Comparison of ENCODE assay signal across 8 mouse cellular contexts in the genomic region with DNA sequence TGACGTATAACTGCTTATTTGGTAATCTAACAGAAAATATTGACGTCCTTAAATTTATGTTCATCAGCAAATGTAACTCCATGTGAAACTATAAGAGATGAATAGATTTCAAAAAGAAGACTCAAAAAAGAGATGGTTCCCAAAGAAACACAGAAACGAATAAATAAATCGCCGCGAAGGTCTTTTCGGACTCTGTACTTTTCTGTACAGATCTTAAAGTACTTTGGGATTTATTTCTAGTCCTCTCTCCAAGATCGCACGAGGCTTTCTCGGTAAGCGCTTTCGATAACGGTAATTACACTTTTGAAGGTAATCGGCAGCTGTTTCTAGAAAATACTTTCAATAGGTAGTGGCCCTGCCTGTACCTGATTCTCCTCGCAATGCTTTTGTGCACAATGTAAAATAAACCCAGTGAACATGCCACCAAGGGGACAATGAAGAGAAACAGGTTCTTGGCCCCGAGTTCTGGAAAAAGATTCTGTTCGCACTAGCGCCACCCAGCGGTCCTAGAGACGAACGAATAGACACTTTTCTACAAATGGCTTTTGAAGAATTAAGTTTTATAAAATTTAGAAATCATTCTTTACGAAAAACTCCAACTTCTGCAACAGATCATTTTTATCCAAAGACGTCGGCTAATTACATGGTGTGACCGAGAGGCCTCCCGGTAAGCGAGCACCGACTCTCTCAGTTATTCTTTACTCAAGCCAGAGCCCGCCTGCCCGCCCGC. TPM values are rescaled to one million over a fixed set of nuclear protein-coding genes. Genes with fewer than 3 reads are reported as not detected.
DNase-seq lines count a peak whose midpoint lies in the region; ATAC-seq lines count a peak whose summit lies in the region.

No protein-coding gene starts in this region.

- peaks cover 100% of the 10 kb centered on the region for H3K27me3 ChIP-seq in erythroblast, embryonic 14.5 days (ENCODE audit: control insufficient read depth)
- H3K27me3 ChIP-seq in heart, embryonic 16.5 days (ENCODE audit: control insufficient read depth, insufficient read depth, low read length): peaks cover 74% of the 10 kb centered on the region
- peaks cover 83% of the 10 kb centered on the region for H3K27me3 ChIP-seq in midbrain, embryonic 11.5 days (ENCODE audit: control insufficient read depth, insufficient read depth, low read length)

- no peaks in the 10 kb centered on the region; the same call in 1 of the 2 replicates for H3K4me1 ChIP-seq in erythroblast, embryonic 14.5 days (ENCODE audit: control insufficient read depth)
- H3K4me1 ChIP-seq in heart, embryonic 16.5 days (ENCODE audit: control insufficient read depth, insufficient read depth, low read length): peaks cover 16% of the 10 kb centered on the region
- peaks cover 19% of the 10 kb centered on the region for H3K4me1 ChIP-seq in midbrain, embryonic 11.5 days (ENCODE audit: control insufficient read depth, insufficient read depth, low read length)

- peaks cover 2% of the 10 kb centered on the region; the same call in 1 of the 2 replicates for H3K9me3 ChIP-seq in erythroblast, embryonic 14.5 days (ENCODE audit: control insufficient read depth, low read length)
- no peaks in the 10 kb centered on the region for H3K9me3 ChIP-seq in heart, embryonic 16.5 days (replicated peaks; ENCODE audit: control insufficient read depth, low read length)
- H3K9me3 ChIP-seq in midbrain, embryonic 11.5 days (ENCODE audit: control insufficient read depth, low read length): no peaks in the 10 kb centered on the region

- H3K36me3 ChIP-seq in erythroblast, embryonic 14.5 days (ENCODE audit: control insufficient read depth): no peaks in the 10 kb centered on the region
- no peaks in the 10 kb centered on the region for H3K36me3 ChIP-seq in heart, embryonic 16.5 days (ENCODE audit: control insufficient read depth, insufficient read depth)
- no peaks in the 10 kb centered on the region for H3K36me3 ChIP-seq in midbrain, embryonic 11.5 days (ENCODE audit: control insufficient read depth, insufficient read depth, low read length)

- WGBS in heart, embryonic 16.5 days: 2% methylated on average over 31 of the region's 31 CpGs
- 2% methylated on average over 31 of the region's 31 CpGs for WGBS in large intestine, adult 2 months
- 2% methylated on average over 31 of the region's 31 CpGs for WGBS in midbrain, embryonic 11.5 days

- DNase-seq in A20 (ENCODE audit: low read depth, low spot score): peak; percentile 76
- peak; percentile 41 for DNase-seq in c-Kit-positive CD71-positive TER-119-positive erythroid progenitor cells, embryonic 14.5 days (ENCODE audit: low spot score)
- DNase-seq in large intestine, adult 2 months (ENCODE audit: low read depth, low spot score): peak; percentile 96
- peak; percentile 98 for DNase-seq in midbrain, embryonic 11.5 days (ENCODE audit: low spot score, missing footprints)

- ATAC-seq in erythroblast, adult 5-6 weeks (replicated peaks; ENCODE audit: low FRiP score, poor library complexity, severe bottlenecking): no peak
- no peak for ATAC-seq in heart, embryonic 16.5 days (replicated peaks; ENCODE audit: extremely low read depth, insufficient read depth, low FRiP score)
- no peak for ATAC-seq in midbrain, embryonic 11.5 days (ENCODE audit: low FRiP score)
- ATAC-seq in megakaryocyte-erythroid progenitor cell, adult 5-6 weeks (replicated peaks; ENCODE audit: low FRiP score, low TSS enrichment, poor library complexity, severe bottlenecking): no peak; the same call in 1 of the 2 replicates

- H3K4me2 ChIP-seq in heart, embryonic 16.5 days (ENCODE audit: low read depth, low read length): peak overlapping the region; percentile 97
- peak overlapping the region; percentile 93 for H3K4me2 ChIP-seq in midbrain, embryonic 11.5 days

- peak overlapping the region; percentile 52 for H3K4me3 ChIP-seq in erythroblast, embryonic 14.5 days (replicated peaks)
- peak overlapping the region; percentile 63 for H3K4me3 ChIP-seq in heart, embryonic 16.5 days (ENCODE audit: low read length)
- H3K4me3 ChIP-seq in midbrain, embryonic 11.5 days (ENCODE audit: low read depth, low read length): peak overlapping the region; percentile 59

- H3K9ac ChIP-seq in heart, embryonic 16.5 days (ENCODE audit: low read length): no peak overlapping the region
- H3K9ac ChIP-seq in midbrain, embryonic 11.5 days (ENCODE audit: low read length): peak overlapping the region; percentile 69

- H3K27ac ChIP-seq in heart, embryonic 16.5 days (ENCODE audit: low read length): no peak overlapping the region
- peak overlapping the region; percentile 62 for H3K27ac ChIP-seq in midbrain, embryonic 11.5 days (ENCODE audit: low read depth, low read length)

RNA-seq across cellular contexts. Expression of gene Foxa1, which starts 1.9 kb away (rescaled TPM):
- polyA plus RNA-seq in erythroblast, embryonic 14.5 days (2012): not detected in 2 replicates
- not detected in 2 replicates for total RNA-seq in erythroblast, adult 5-6 weeks (2015; ENCODE audit: low replicate concordance)
- not detected in 2 replicates for total RNA-seq in erythroblast, adult 5-6 weeks (2017; ENCODE audit: low replicate concordance)
- polyA plus RNA-seq in heart, embryonic 16.5 days (2015; fragmentation: Nextera tagmentation; extraction: Ambion mirVana): 0.18 and 0.74 TPM in 2 replicates
- 10.7 and 11.2 TPM in 2 replicates for polyA plus RNA-seq in large intestine, adult 2 months (2012; rRNA removed)
- 6.8 and 10.5 TPM in 2 replicates for polyA plus RNA-seq in midbrain, embryonic 11.5 days (2014; fragmentation: Nextera tagmentation; extraction: Ambion mirVana)
- not detected in 2 replicates for total RNA-seq in megakaryocyte-erythroid progenitor cell, adult 5-6 weeks (2014; fragmentation: Nextera tagmentation)
- not detected in 2 replicates for total RNA-seq in megakaryocyte-erythroid progenitor cell, adult 5-6 weeks (2017)

RNA-seq across cellular contexts. Expression of gene Ttc6, which starts 19.1 kb away (rescaled TPM):
- not detected in 2 replicates for polyA plus RNA-seq in erythroblast, embryonic 14.5 days (2012)
- not detected in 2 replicates for total RNA-seq in erythroblast, adult 5-6 weeks (2015; ENCODE audit: low replicate concordance)
- not detected in 2 replicates for total RNA-seq in erythroblast, adult 5-6 weeks (2017; ENCODE audit: low replicate concordance)
- polyA plus RNA-seq in heart, embryonic 16.5 days (2015; fragmentation: Nextera tagmentation; extraction: Ambion mirVana): 0.09 and 0.57 TPM in 2 replicates
- 0.33 and 0.71 TPM in 2 replicates for polyA plus RNA-seq in large intestine, adult 2 months (2012; rRNA removed)
- 2.6 and 2.9 TPM in 2 replicates for polyA plus RNA-seq in midbrain, embryonic 11.5 days (2014; fragmentation: Nextera tagmentation; extraction: Ambion mirVana)
- not detected in 2 replicates for total RNA-seq in megakaryocyte-erythroid progenitor cell, adult 5-6 weeks (2014; fragmentation: Nextera tagmentation)
- not detected in 2 replicates for total RNA-seq in megakaryocyte-erythroid progenitor cell, adult 5-6 weeks (2017)

Comparison
In these comparisons a context has a peak if more than half of its experiments do, and no peak if none do; other contexts are left out.
1. DNase-seq: peak in every context shown above with its lines; median percentile 98 in midbrain, embryonic 11.5 days; 96 in large intestine, adult 2 months; 76 in A20; 41 in c-Kit-positive CD71-positive TER-119-positive erythroid progenitor cells, embryonic 14.5 days.